Mouse (Mus musculus) thymus, postnatal 4 days (tissue): ENCODE data around the gene Tfap2b.

ENCODE experiments used
- DNase-seq: peaks from one replicate; pipeline ENCODE4 v3.0.0; 2021

The Tfap2b gene

DNA sequence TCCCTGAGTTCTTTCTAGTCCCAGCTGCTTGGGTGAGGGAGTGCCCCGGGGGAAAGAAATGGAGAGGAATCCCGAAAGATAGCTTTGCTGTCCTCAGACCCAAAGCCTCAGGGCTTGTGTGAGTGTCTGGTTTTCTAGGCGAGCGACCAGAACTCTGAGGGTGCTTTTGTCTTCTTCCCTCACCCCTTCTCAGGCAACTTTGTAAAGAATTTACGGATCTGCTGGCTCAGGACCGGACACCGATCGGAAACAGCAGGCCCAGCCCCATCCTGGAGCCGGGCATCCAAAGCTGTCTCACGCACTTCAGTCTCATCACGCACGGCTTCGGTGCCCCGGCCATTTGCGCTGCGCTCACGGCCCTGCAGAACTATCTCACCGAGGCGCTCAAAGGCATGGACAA lies 25.1 kb downstream of the Tfap2b start:
- no peak for DNase-seq

DNA sequence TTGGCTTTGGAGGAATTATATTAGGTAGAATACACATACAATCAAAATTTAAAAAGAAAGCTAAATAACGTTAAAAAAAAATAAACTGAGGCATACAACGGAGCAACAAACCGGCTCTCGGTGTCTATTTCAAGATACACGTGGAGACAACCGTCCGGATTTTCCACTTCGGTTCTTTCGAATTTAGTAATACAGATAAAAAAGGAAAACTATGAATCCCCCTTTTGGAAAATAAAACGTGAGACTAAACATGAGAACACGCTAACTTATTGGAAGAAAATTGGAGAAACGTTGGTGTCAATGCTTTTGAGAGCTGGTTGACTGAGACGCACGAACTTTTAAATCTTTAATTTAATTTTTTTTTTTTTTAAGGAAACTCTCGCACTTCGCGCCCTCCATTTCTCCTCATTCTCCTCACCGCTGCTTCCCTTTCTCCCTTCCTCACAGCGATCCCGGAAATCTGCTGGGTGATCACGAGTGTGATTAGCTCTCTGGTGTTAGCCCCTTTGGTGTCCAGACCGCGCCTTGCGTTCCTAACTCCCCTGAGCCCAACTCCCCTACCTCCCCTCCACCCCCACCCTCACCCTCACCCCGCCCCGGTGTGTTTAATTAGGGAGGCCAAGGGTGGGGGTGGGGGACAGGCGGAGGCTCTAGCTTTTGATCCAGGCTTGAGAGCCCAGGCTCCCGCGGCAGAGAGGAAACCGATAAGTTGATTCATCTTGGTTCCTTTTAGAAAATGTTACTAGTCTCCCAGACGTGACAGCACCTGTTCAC lies 25.9 kb downstream of the Tfap2b start:
- no peak for DNase-seq

DNA sequence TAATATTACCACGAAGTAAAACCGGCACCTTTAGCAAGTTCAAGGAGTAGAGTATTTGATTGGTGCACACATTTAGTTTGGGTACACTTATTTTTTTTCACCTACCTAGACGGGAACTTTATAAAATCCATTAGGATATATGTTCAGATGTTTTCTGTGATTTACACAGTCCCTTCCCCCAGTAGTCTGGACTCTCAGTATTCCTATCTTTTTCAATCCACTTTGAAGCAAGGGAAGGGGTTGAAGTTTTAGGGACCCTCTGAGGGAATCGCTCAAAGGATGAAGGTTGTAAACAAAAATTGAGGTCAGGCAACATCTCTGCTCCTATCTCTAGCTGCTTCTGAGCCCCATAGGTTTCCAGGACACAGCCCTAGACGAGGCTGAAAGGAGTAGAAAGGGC lies 27.3 kb downstream of the Tfap2b start:
- DNase-seq: no peak

DNA sequence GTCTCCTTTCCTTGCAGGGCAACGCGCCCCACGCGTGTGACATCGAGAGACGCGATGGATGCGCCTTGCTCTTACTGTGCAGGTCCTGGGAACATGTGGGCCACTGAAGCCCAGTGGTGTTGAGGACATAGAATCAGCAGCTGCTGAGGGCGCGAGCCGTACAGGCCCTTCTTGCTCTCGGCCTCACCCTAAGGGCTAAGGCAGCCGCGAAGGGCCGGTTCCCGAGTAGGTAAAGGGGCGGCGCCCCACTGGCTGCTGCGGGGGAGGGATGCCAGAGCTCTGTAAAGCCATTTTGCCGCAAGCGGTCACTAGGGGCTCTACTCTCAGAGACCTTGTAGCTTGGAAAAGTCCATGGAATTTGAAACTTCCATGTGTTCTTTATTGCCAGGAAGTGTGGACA lies 27.9 kb downstream of the Tfap2b start:
- DNase-seq: no peak

DNA sequence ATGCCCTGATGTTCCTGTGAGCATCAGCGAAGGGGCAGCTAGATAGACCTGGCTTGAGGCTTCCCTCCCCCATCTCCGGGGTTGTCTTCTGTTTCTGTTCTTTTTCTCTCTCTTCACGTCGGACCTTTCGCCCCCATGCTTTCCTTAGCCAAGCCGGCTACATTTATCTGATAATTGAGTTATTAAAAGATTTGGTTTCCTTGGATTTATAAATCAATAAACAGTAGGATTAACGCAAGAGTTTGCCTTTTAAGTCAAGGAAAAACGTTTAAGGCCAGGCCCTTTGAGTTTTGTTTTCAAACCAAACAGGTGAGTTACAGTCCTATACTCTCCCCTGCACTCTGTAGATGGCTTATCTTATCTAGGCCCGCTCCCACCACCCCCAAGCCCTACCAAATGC lies 28.3 kb downstream of the Tfap2b start:
- DNase-seq: no peak

DNA sequence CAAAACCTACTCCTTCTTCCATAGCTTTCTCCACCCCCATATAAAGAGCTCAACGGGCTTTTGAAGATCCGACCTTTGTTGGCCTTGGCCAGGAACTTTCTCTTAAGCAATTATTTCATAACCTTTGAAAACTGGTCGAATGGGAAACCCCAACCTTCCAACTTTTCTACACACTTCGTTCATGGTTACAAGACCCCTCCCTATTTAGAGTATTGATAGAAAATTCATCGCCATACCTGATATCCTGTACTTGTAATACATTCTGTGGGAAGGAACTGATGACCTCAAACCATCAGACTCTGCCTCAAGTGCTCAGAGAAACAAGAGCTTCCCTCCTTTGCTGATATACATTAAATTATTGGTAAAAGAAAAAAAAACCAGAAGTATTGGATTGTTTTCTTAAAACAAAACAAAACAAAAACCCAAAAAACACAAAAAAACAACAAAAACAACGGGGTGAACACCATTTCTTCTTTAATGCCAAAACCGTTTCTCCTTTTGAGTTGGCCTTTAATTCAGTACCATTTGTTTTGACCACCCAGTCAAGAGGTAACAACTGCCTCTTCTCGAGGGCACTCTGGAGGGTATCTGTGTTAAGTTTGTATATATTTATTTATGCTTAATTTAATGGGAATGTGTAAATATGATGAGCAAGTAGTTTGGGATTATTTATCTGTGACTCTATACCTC lies 29.2 kb downstream of the Tfap2b start:
- DNase-seq: no peak

DNA sequence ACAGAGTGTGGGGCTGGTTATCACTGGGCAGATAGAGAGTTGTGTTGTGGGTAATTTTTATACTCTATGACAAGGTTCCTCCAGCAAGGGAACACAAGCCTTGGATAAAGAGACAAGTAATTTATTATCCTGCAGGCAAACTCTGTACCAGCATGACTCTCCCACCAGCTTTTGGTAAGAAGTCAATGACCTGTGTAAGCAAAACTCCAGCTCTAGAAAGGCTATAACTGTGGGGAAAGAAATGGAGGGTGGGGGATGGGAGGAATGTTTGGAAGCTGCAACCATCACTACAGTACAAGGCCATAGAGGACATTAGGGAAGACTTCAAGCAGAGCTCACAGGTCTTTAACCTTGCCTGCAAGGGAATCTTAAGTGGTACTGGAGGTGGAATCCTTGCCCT lies 31.3 kb downstream of the Tfap2b start:
- DNase-seq: no peak

DNA sequence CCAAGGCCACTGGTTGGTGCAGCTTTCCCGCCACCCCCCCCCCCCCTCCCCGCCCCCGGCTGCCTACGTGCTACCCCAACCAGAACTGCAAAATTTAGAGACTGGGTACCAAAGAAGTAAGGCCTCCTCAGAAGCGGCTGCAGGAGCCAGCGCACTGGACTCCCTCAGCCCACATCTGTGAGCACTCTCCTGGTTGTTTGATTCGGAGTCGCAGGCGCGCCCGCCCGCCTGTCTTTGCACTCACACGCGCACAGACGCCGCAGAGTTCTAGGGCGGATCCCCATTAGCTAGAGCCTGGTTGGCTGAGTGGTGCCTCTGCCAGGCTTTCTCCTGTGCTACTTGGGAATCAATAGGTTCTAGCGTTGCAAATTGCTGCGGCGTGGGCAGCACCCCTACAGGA lies 32.6 kb downstream of the Tfap2b start:
- no peak for DNase-seq

DNA sequence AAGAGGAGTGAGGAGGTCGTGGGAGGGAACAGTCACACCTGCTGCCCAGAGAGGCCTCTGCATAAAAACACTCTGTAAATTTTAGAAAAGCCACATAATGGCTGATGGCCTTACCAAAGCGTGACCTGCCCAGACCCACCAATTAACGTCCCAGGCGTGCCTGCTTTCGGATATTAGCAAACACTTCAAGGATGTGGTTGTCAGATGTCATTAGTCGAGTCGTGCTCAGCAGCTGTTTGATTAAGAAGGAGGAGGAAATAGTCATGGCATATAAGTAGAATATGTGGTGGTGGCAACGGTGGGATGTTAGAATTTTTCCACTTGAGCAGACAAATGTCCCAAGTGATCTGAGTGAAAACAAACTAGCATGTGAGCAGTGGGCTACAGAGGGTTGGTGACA lies 33.3 kb downstream of the Tfap2b start:
- no peak for DNase-seq

DNA sequence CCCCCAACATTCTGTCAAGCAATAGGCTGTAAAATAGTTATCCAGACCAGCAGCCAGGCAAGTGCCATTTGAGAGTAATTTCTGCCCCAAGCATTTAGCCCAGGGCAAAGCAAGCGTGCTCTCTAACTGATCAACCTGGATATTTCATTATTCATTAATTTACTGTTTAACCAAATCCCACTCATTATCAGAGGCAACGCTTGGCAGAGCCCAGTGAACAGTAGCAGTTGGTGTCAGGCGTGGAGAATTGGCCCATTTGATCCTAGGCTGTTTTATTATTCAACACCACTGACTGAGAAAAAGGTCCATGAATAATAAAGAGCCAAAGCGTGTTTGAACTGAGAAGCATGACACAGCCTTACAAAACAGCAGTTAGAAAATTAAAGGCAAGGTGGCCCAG lies 36.3 kb downstream of the Tfap2b start:
- no peak for DNase-seq

DNA sequence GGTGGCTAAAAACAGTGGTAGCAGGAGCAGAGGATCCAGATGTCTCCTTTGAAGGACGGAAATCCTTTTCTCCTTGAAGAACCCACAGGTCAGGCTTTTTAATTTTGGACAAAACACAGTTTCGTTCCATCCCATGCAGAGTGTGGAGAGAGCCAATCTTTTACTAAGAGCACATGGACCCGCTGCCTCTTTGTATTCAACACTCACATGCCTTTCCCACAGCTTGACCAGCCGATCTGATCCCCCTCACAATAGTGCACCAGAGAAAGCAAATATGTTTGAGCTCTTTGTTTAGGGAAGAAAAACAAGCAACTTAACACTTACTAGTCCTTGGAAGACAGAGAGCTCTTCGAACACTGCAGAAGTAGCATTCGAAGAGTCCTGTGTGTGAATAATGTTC lies 42.6 kb downstream of the Tfap2b start:
- DNase-seq: no peak

DNA sequence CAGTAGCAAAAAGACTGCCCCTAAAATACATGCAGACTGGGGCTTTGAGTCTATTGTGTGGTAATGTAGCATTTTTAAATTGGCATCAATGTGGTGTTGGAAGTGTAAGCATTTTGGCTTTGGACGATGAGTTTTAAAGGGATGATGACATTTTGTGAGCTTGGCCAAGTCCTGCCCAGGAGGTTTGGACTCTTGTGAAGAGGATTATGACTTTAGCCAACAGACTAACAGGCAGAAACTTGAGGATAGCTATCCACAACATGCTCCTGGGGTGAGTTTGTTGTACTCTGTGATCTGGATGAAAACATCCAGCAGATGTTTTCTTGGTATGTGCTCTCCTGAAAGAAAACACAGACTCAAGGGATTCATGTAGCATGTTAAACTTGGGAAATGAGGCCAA lies 60.9 kb downstream of the Tfap2b start:
- DNase-seq: no peak
